Mouse (Mus musculus) heart, embryonic 15.5 days (tissue): ENCODE data around the gene Neurod2. TPM values are rescaled to one million over a fixed set of nuclear protein-coding genes. Genes with fewer than 3 reads are reported as not detected.

Source experiments
- ATAC-seq: fragments of 200-750 bp; cut with Nextera tagmentation; replicated peaks from 2 replicates; pipeline ENCODE4 v1.8.0; 2017; ENCODE audit warnings: low read depth, moderate TSS enrichment; ENCODE audit not compliant: insufficient number of reproducible peaks, insufficient read depth, low FRiP score
- H3K27ac ChIP-seq: fragments of 300-500 bp; sonication (generic); 2 replicates; pipeline ENCODE4 v1.5.1; 2015; ENCODE audit warnings: mild to moderate bottlenecking, inconsistent platforms
- H3K27me3 ChIP-seq: fragments of 300-500 bp; sonication (generic); 2 replicates; pipeline ENCODE4 v1.6.1; 2015; ENCODE audit warnings: inconsistent platforms
- H3K36me3 ChIP-seq: fragments of 300-500 bp; sonication (generic); 2 replicates; pipeline ENCODE4 v1.6.1; 2015; ENCODE audit warnings: mild to moderate bottlenecking, inconsistent platforms
- H3K4me1 ChIP-seq: fragments of 300-500 bp; sonication (generic); replicated peaks from 2 replicates; pipeline ENCODE4 v1.6.1; 2015; ENCODE audit warnings: inconsistent platforms
- H3K4me2 ChIP-seq: fragments of 300-500 bp; sonication (generic); 2 replicates; pipeline ENCODE4 v1.6.1; 2015; ENCODE audit warnings: inconsistent platforms, mild to moderate bottlenecking, moderate library complexity
- H3K4me3 ChIP-seq: fragments of 300-500 bp; sonication (generic); 2 replicates; pipeline ENCODE4 v1.5.1; 2015; ENCODE audit warnings: mild to moderate bottlenecking, inconsistent platforms
- H3K9ac ChIP-seq: fragments of 300-500 bp; sonication (generic); 2 replicates; pipeline ENCODE4 v1.6.1; 2015; ENCODE audit warnings: mild to moderate bottlenecking, inconsistent platforms
- H3K9me3 ChIP-seq: fragments of 300-500 bp; sonication (generic); replicated peaks from 2 replicates; pipeline ENCODE4 v1.6.1; 2016; ENCODE audit warnings: inconsistent platforms
- WGBS: fragments of 180-500 bp; shearing (Covaris S2); methylation state at CpG from one replicate; pipeline ENCODE4 v1.1.7; 2015; ENCODE audit warnings: mixed read lengths; 5-methylcytosine and 5-hydroxymethylcytosine counted together
- polyA plus RNA-seq: library from polyadenylated mRNA; unstranded; fragments of >200 nt; fragmentation: Nextera tagmentation; extraction: Ambion mirVana; gene quantifications from 2 replicates; pipeline ENCODE4 v1.2.1, GENCODE M21; 2015

The Neurod2 gene
- polyA plus RNA-seq, 1 experiment from 2014 or later: not detected

- Histone ChIP-seq H3K9ac (no peak overlapping the region), H3K27ac (peak overlapping the region; percentile 88), H3K4me1 (peaks cover 58% of the 10 kb centered on the region)
Measured at GRCm38 (mm10) chr11:98366290-98366689, 36.8 kb upstream of the Neurod2 start.

GRCm38 (mm10) chr11:98364410-98364809 lies 35.0 kb upstream of the Neurod2 start:
- H3K36me3 ChIP-seq: no peaks in the 10 kb centered on the region
- H3K4me2 ChIP-seq: no peak overlapping the region
- no peak for ATAC-seq
- peaks cover 66% of the 10 kb centered on the region for H3K4me1 ChIP-seq
- no peak overlapping the region for H3K9ac ChIP-seq
- whole genome bisulfite sequencing: 84% methylated on average over 5 of the region's 5 CpGs
- no peaks in the 10 kb centered on the region for H3K27me3 ChIP-seq
- no peaks in the 10 kb centered on the region for H3K9me3 ChIP-seq
- H3K4me3 ChIP-seq: no peak overlapping the region
- H3K27ac ChIP-seq: no peak overlapping the region

More at GRCm38 (mm10) chr11:98366290-98366689, 36.8 kb upstream of the Neurod2 start:
- H3K9me3 ChIP-seq: no peaks in the 10 kb centered on the region
- H3K36me3 ChIP-seq: no peaks in the 10 kb centered on the region
- no peak overlapping the region for H3K4me2 ChIP-seq
- no peak for ATAC-seq
- WGBS: 68% methylated on average over 10 of the region's 10 CpGs
- no peak overlapping the region for H3K4me3 ChIP-seq
- no peaks in the 10 kb centered on the region for H3K27me3 ChIP-seq

- ATAC-seq: no peak
- Histone ChIP-seq H3K4me3 (no peak overlapping the region), H3K9me3 (no peaks in the 10 kb centered on the region), H3K4me2 (no peak overlapping the region), H3K27ac (no peak overlapping the region), H3K27me3 (no peaks in the 10 kb centered on the region), H3K4me1 (peaks cover 66% of the 10 kb centered on the region), H3K36me3 (no peaks in the 10 kb centered on the region), H3K9ac (no peak overlapping the region)
- 76% methylated on average over 5 of the region's 5 CpGs for whole genome bisulfite sequencing
Measured at GRCm38 (mm10) chr11:98363817-98364216, 34.4 kb upstream of the Neurod2 start.

- H3K4me3 ChIP-seq: no peak overlapping the region
- no peak for ATAC-seq
- H3K36me3 ChIP-seq: no peaks in the 10 kb centered on the region
- H3K27ac ChIP-seq: peak overlapping the region; percentile 35; the same call in 1 of the 2 replicates
- 0 out of 2 replicates have a peak overlapping the region, but pooled peaks have one; percentile 13 for H3K4me2 ChIP-seq
- no peaks in the 10 kb centered on the region for H3K27me3 ChIP-seq
- 68% methylated on average over 9 of the region's 9 CpGs for WGBS
- H3K9ac ChIP-seq: no peak overlapping the region
- H3K4me1 ChIP-seq: peaks cover 59% of the 10 kb centered on the region
- H3K9me3 ChIP-seq: no peaks in the 10 kb centered on the region
Measured at GRCm38 (mm10) chr11:98360866-98361521, 31.5 kb upstream of the Neurod2 start.

- no peaks in the 10 kb centered on the region for H3K36me3 ChIP-seq
- H3K4me3 ChIP-seq: peak within 1 kb of the TSS; percentile 71
- peak within 1 kb of the TSS; percentile 79 for H3K9ac ChIP-seq
- peaks cover 13% of the 10 kb centered on the region for H3K27me3 ChIP-seq
- peak within 1 kb of the TSS; percentile 80 for H3K4me2 ChIP-seq
- H3K27ac ChIP-seq: peak within 1 kb of the TSS; percentile 89
- peaks cover 57% of the 10 kb centered on the region for H3K4me1 ChIP-seq
- WGBS: under 1% methylated on average over 60 of the region's 60 CpGs
- peak; percentile 77 for ATAC-seq
- H3K9me3 ChIP-seq: no peaks in the 10 kb centered on the region
Measured at GRCm38 (mm10) chr11:98358161-98359083, 29.0 kb upstream of the Neurod2 start, which contains the start of gene Stard3. Stard3 (plus strand) TSS chr11:98358368.

- Histone ChIP-seq H3K27me3 (peaks cover 16% of the 10 kb centered on the region), H3K27ac (peak overlapping the region; percentile 89), H3K9me3 (no peaks in the 10 kb centered on the region), H3K4me3 (peak overlapping the region; percentile 71), H3K4me1 (peaks cover 57% of the 10 kb centered on the region), H3K9ac (peak overlapping the region; percentile 49), H3K36me3 (no peaks in the 10 kb centered on the region), H3K4me2 (peak overlapping the region; percentile 80)
- 9% methylated on average over 13 of the region's 13 CpGs for WGBS
- no peak for ATAC-seq
Measured at GRCm38 (mm10) chr11:98357396-98358160, 28.1 kb upstream of the Neurod2 start.

- no peak for ATAC-seq
- H3K4me1 ChIP-seq: peaks cover 53% of the 10 kb centered on the region
- WGBS: 63% methylated on average over 7 of the region's 7 CpGs
- H3K9ac ChIP-seq: 0 out of 2 replicates have a peak overlapping the region, but pooled peaks have one; percentile 17
- H3K9me3 ChIP-seq: no peaks in the 10 kb centered on the region
- peak overlapping the region; percentile 71; the same call in 1 of the 2 replicates for H3K4me3 ChIP-seq
- no peaks in the 10 kb centered on the region for H3K36me3 ChIP-seq
- peaks cover 22% of the 10 kb centered on the region for H3K27me3 ChIP-seq
- peak overlapping the region; percentile 80; the same call in 1 of the 2 replicates for H3K4me2 ChIP-seq
- peak overlapping the region; percentile 89 for H3K27ac ChIP-seq
Measured at GRCm38 (mm10) chr11:98356625-98357394, 27.4 kb upstream of the Neurod2 start.

- Histone ChIP-seq H3K9ac (no peak overlapping the region), H3K4me3 (no peak overlapping the region), H3K4me2 (no peak overlapping the region), H3K9me3 (no peaks in the 10 kb centered on the region), H3K27me3 (peaks cover 31% of the 10 kb centered on the region), H3K36me3 (no peaks in the 10 kb centered on the region), H3K4me1 (peaks cover 44% of the 10 kb centered on the region), H3K27ac (no peak overlapping the region)
- ATAC-seq: no peak
- WGBS: 7% methylated on average over 6 of the region's 6 CpGs
Measured at GRCm38 (mm10) chr11:98355732-98356299, 26.4 kb upstream of the Neurod2 start.

GRCm38 (mm10) chr11:98354445-98354844 lies 25.0 kb upstream of the Neurod2 start:
- ATAC-seq: no peak
- WGBS: 68% methylated on average over 14 of the region's 14 CpGs

GRCm38 (mm10) chr11:98353651-98354211 lies 24.3 kb upstream of the Neurod2 start:
- Histone ChIP-seq H3K4me2 (no peak overlapping the region), H3K9me3 (no peaks in the 10 kb centered on the region), H3K4me3 (no peak overlapping the region), H3K27me3 (peaks cover 52% of the 10 kb centered on the region), H3K4me1 (peaks cover 38% of the 10 kb centered on the region), H3K36me3 (no peaks in the 10 kb centered on the region), H3K9ac (no peak overlapping the region), H3K27ac (no peak overlapping the region)
- ATAC-seq: no peak
- 47% methylated on average over 8 of the region's 8 CpGs for WGBS

More at GRCm38 (mm10) chr11:98354445-98354844, 25.0 kb upstream of the Neurod2 start:
- Histone ChIP-seq H3K4me2 (no peak overlapping the region), H3K9ac (no peak overlapping the region), H3K4me1 (peaks cover 39% of the 10 kb centered on the region), H3K36me3 (no peaks in the 10 kb centered on the region), H3K27ac (no peak overlapping the region), H3K27me3 (peaks cover 45% of the 10 kb centered on the region), H3K9me3 (no peaks in the 10 kb centered on the region), H3K4me3 (no peak overlapping the region)
